Mouse (Mus musculus) testis, adult 2 months (tissue): ENCODE data around the gene Parp8.

Experiments used
- CTCF ChIP-seq: fragments of 200-500 bp; IDR thresholded peaks from 2 replicates; pipeline ENCODE4 v1.5.1; 2012; ENCODE audit warnings: low read depth, mild to moderate bottlenecking, inconsistent platforms, low read length, moderate library complexity; ENCODE audit not compliant: control insufficient read depth, insufficient read depth, insufficient replicate concordance
- POLR2A ChIP-seq: fragments of 200-500 bp; IDR thresholded peaks from 2 replicates; pipeline ENCODE4 v1.6.1; 2012; ENCODE audit warnings: low read depth, mild to moderate bottlenecking, inconsistent platforms, low read length, moderate library complexity; ENCODE audit not compliant: control insufficient read depth

DNA sequence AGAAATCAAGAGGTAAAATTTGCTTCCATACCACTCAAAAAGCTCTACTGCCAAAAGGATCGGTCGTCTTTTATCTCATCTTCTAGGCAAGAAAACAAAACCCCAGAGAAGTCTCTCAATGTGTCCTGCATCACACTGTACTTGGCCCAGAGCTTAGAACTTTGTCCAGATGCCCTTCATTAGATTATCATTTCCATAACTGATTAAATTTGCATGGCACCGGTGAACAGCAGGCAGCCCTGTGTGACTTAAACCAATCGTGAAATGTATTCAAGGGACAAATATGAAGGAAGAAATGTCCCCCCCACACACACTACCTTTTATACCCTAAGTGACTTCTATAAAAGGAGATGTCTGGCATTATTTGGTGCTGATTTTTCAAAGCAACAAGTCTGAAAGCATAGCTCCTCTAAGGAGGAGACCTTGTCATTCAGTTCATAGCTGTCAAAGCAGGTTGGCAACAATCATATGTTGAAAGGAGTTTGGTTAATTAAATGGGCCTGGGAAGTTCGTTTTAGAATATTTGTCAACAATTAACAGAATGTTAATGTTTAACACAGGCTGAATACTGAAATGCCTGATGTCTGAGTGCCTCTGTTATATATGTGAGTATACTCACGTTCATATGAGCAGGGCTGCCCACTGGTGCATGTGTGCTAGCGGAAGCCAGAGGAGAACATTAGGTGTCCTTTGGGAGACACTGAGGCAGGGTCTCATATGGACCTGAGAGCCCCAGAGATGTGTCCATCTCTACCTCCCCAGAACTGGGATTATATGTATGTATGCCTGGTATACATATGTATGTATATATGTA lies 66.4 kb downstream of the Parp8 start:
- TF ChIP-seq POLR2A, result no peak
- TF ChIP-seq CTCF, result no peak
